Mouse (Mus musculus): Measurements from ENCODE around the gene Exoc3. TPM values are rescaled to one million over a fixed set of nuclear protein-coding genes. Genes with fewer than 3 reads are reported as not detected.
A peak's percentile ranks its signal among the peaks of the same experiment; 100 is the strongest.

Gene Exoc3
- polyA plus RNA-seq, 1 experiment = 28.3 TPM

DNA sequence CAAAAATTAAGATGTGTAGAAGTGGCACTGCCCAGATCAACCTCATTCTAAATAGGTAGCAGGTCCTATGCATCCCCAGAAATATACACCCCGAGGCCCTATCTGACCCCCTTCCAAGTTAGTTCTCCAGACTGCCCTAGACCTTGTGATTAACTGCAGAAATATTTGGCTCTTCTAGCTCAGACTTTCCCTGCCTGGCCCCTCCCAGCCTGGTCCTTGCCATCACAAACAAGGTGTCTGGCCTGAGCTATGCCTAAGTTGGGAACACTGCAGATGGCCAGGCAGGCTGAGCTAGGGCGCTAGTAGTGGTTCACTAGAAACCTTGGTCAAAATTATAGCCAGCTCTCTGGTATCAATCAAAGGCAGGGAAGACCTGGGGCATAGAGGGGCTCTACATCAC lies 41.0 kb downstream of the Exoc3 start:
- H3K36me3 ChIP-seq (ENCODE audit: control insufficient read depth, insufficient read depth) = peaks cover 10% of the 10 kb centered on the region
- no peak overlapping the region for H3ac ChIP-seq (ENCODE audit: control insufficient read depth, insufficient read length)
- H3K4me3 ChIP-seq = no peak overlapping the region
- no peak overlapping the region for H3K4me2 ChIP-seq (ENCODE audit: low read depth)
- TF ChIP-seq USF1 (IDR thresholded peaks at IDR 0.05; ENCODE audit: low read depth) (no peak), POLR2AphosphoS2 (IDR thresholded peaks at IDR 0.05; ENCODE audit: insufficient read length, low read depth) (no peak), MAX (IDR thresholded peaks at IDR 0.05; ENCODE audit: low read depth) (no peak), MYOD1 (IDR thresholded peaks at IDR 0.05; ENCODE audit: control insufficient read depth in 1 of 3, insufficient read length in 2 of 3, low read depth in 2 of 3) (no peak), SRF (IDR thresholded peaks at IDR 0.05; ENCODE audit: control insufficient read depth, insufficient read length, low read depth) (no peak), CEBPB (IDR thresholded peaks at IDR 0.05; ENCODE audit: insufficient read depth, poor library complexity, severe bottlenecking) (no peak), MYOG (IDR thresholded peaks at IDR 0.05; ENCODE audit: control insufficient read depth in 1 of 3, insufficient read depth in 1 of 3, insufficient read length in 2 of 3, low read depth in 2 of 3) (no peak), TCF12 (IDR thresholded peaks at IDR 0.05; ENCODE audit: insufficient read depth, poor library complexity, severe bottlenecking) (no peak), E2F4 (IDR thresholded peaks at IDR 0.05; ENCODE audit: insufficient read depth) (no peak), TCF3 (IDR thresholded peaks at IDR 0.05; ENCODE audit: insufficient read length, low read depth) (no peak), REST (IDR thresholded peaks at IDR 0.05; ENCODE audit: insufficient read depth, insufficient read length) (no peak), POLR2A (IDR thresholded peaks at IDR 0.05; ENCODE audit: insufficient read length, low read depth) (no peak)
- H3K79me2 ChIP-seq (ENCODE audit: control insufficient read depth, insufficient read depth) = no peaks in the 10 kb centered on the region
- H3K27me3 ChIP-seq (ENCODE audit: control insufficient read depth, insufficient read depth, insufficient read length) = no peaks in the 10 kb centered on the region

DNA sequence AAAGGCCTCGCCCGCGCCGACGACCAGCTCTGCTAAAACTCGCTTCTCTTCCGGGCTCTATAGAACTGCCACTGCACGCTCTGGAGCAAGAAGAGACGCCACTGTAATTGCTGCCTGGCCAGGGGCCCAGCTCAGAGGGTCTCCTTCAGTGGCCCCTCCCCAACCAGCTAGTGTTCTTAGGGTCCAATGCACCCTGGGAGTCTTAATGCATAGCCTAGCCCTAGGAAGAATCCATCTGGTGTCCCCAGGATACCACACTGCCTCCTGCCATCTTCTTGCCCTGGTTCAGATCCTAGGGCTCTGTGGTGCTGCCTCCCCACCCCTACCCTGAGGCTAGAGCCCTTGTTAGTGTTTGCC lies 41.5 kb downstream of the Exoc3 start:
- no peak overlapping the region for H3ac ChIP-seq (ENCODE audit: control insufficient read depth, insufficient read length)
- H3K36me3 ChIP-seq (ENCODE audit: control insufficient read depth, insufficient read depth) = peaks cover 8% of the 10 kb centered on the region
- H3K79me2 ChIP-seq (ENCODE audit: control insufficient read depth, insufficient read depth) = no peaks in the 10 kb centered on the region
- TF ChIP-seq POLR2A (IDR thresholded peaks at IDR 0.05; ENCODE audit: insufficient read length, low read depth) = no peak
- TF ChIP-seq MAX (IDR thresholded peaks at IDR 0.05; ENCODE audit: low read depth) = no peak
- no peak for TF ChIP-seq E2F4 (IDR thresholded peaks at IDR 0.05; ENCODE audit: insufficient read depth)
- H3K4me2 ChIP-seq (ENCODE audit: low read depth) = no peak overlapping the region
- no peaks in the 10 kb centered on the region for H3K27me3 ChIP-seq (ENCODE audit: control insufficient read depth, insufficient read depth, insufficient read length)
- no peak overlapping the region for H3K4me3 ChIP-seq

DNA sequence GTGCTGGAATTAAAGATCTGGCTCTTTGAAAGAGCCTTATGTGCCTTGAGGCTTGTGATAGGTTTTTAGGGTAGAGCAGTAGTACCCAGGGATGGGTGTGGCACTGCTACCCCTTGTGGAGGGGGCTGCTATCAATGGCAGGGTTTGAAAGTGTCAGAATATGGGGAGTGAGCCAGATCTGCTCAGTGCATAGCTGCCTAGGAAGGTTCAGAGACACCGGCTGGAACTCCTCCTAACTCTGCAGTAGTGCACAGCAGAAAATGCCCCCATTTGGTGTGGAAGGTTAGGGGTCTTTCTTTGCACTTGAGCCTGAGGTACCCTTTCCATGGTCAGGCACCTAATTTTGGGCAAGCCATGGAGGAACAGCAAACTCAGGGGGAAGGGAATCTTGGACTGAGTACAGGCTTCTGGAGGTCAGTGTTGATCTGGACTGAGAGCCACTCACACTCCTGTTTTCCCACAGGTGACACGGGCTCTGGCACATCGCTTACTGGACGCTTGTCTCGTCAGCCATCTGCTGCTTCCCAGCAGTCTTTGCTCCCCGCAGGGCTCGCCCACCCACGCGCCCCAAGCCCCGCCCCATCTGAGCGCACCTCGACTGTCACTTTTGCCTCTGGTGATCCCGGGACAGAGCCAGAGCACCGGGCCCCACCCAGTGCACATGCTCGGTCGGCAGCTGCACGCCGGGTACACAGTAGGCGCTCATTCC lies 42.0 kb downstream of the Exoc3 start:
- no peak overlapping the region for H3K4me3 ChIP-seq
- H3K36me3 ChIP-seq (ENCODE audit: control insufficient read depth, insufficient read depth) = peaks cover 4% of the 10 kb centered on the region
- no peaks in the 10 kb centered on the region for H3K27me3 ChIP-seq (ENCODE audit: control insufficient read depth, insufficient read depth, insufficient read length)
- H3K79me2 ChIP-seq (ENCODE audit: control insufficient read depth, insufficient read depth) = no peaks in the 10 kb centered on the region
- no peak overlapping the region for H3ac ChIP-seq (ENCODE audit: control insufficient read depth, insufficient read length)
- peak in 1 of 3 experiments; percentile 47 for TF ChIP-seq MYOG (IDR thresholded peaks at IDR 0.05; ENCODE audit: control insufficient read depth in 1 of 3, insufficient read depth in 1 of 3, insufficient read length in 2 of 3, low read depth in 2 of 3)
- TF ChIP-seq MAX (IDR thresholded peaks at IDR 0.05; ENCODE audit: low read depth) = no peak
- no peak overlapping the region for H3K4me2 ChIP-seq (ENCODE audit: low read depth)

DNA sequence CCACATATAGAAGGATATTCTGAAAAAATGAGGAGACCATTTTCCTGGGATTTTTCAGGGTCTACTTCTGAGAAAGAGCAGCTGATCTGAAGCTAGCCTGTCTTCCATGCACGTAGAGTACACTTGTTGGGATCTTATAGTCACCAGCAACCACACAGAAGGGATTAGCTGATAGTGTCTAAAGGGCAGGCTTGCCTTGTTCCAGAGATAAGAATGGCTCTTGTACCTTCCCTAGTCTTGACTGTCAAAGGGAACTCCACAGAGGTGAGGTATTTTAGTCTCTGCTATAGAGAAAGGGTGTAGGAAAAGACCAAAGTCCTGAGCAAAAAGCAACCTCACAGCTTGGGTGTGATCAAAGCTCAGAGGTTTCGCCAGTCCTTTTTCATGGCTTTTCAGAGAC lies 61.2 kb downstream of the Exoc3 start:
- TF ChIP-seq E2F4 (IDR thresholded peaks at IDR 0.05; ENCODE audit: insufficient read depth) = no peak
- no peak for TF ChIP-seq MAX (IDR thresholded peaks at IDR 0.05; ENCODE audit: low read depth)
- TF ChIP-seq MYOG (IDR thresholded peaks at IDR 0.05; ENCODE audit: control insufficient read depth in 1 of 3, insufficient read depth in 1 of 3, insufficient read length in 2 of 3, low read depth in 2 of 3) = no peak
- Histone ChIP-seq H3K27me3 (ENCODE audit: control insufficient read depth, insufficient read depth, insufficient read length) (no peaks in the 10 kb centered on the region), H3K4me3 (no peak overlapping the region), H3K4me2 (ENCODE audit: low read depth) (no peak overlapping the region), H3ac (ENCODE audit: control insufficient read depth, insufficient read length) (no peak overlapping the region), H3K79me2 (ENCODE audit: control insufficient read depth, insufficient read depth) (no peaks in the 10 kb centered on the region), H3K36me3 (ENCODE audit: control insufficient read depth, insufficient read depth) (no peaks in the 10 kb centered on the region)

DNA sequence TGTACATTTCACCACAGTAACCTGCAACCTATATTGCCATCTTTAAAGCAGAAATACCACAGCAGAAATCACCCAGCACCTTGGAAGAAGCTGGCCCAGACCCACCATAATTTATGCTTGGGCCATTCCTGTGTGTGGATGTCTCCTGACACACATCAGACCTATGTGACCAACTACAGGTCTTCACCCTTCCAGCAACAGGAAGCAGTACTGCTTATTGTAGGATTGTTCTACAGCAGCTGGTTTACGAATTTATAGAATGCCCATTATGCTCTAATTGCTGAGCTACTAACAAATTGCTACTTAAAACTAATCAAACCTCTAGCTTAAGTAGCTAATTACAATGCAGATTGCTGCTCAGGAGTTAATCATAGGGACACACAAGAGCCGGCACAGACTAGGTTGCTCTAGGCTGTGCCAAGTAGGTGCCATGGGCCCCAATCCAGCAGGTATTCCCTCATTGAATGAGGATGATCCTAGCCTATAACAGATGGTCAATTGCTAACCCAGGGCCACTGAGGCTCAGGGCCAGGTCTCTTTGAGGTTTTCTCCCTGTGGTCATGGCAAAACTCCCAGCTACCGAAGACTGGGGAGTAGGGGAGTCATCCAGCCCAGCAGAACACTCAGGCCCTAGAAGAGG lies 62.4 kb downstream of the Exoc3 start:
- Histone ChIP-seq H3K27me3 (ENCODE audit: control insufficient read depth, insufficient read depth, insufficient read length) (no peaks in the 10 kb centered on the region), H3K4me2 (ENCODE audit: low read depth) (no peak overlapping the region), H3ac (ENCODE audit: control insufficient read depth, insufficient read length) (no peak overlapping the region), H3K79me2 (ENCODE audit: control insufficient read depth, insufficient read depth) (no peaks in the 10 kb centered on the region), H3K4me3 (no peak overlapping the region), H3K36me3 (ENCODE audit: control insufficient read depth, insufficient read depth) (no peaks in the 10 kb centered on the region)
- TF ChIP-seq MAX (IDR thresholded peaks at IDR 0.05; ENCODE audit: low read depth) (no peak), MYOG (IDR thresholded peaks at IDR 0.05; ENCODE audit: control insufficient read depth in 1 of 3, insufficient read depth in 1 of 3, insufficient read length in 2 of 3, low read depth in 2 of 3) (no peak), POLR2A (IDR thresholded peaks at IDR 0.05; ENCODE audit: insufficient read length, low read depth) (no peak), CEBPB (IDR thresholded peaks at IDR 0.05; ENCODE audit: insufficient read depth, poor library complexity, severe bottlenecking) (no peak), E2F4 (IDR thresholded peaks at IDR 0.05; ENCODE audit: insufficient read depth) (no peak), TCF12 (IDR thresholded peaks at IDR 0.05; ENCODE audit: insufficient read depth, poor library complexity, severe bottlenecking) (no peak), USF1 (IDR thresholded peaks at IDR 0.05; ENCODE audit: low read depth) (no peak)

Data from myocyte (in vitro differentiated cells).